Mouse (Mus musculus) bone marrow macrophage, adult 2 months (primary cell): ENCODE results near the gene Aurkb.

Experiments
- CTCF ChIP-seq: IDR thresholded peaks from 2 replicates; pipeline ENCODE4 v1.5.1; 2012; ENCODE audit warnings: low read depth, mild to moderate bottlenecking, low read length, moderate library complexity
- POLR2A ChIP-seq: IDR thresholded peaks from 2 replicates; pipeline ENCODE4 v1.6.1; 2012; ENCODE audit warnings: mild to moderate bottlenecking, low read depth, low read length, borderline replicate concordance

DNA sequence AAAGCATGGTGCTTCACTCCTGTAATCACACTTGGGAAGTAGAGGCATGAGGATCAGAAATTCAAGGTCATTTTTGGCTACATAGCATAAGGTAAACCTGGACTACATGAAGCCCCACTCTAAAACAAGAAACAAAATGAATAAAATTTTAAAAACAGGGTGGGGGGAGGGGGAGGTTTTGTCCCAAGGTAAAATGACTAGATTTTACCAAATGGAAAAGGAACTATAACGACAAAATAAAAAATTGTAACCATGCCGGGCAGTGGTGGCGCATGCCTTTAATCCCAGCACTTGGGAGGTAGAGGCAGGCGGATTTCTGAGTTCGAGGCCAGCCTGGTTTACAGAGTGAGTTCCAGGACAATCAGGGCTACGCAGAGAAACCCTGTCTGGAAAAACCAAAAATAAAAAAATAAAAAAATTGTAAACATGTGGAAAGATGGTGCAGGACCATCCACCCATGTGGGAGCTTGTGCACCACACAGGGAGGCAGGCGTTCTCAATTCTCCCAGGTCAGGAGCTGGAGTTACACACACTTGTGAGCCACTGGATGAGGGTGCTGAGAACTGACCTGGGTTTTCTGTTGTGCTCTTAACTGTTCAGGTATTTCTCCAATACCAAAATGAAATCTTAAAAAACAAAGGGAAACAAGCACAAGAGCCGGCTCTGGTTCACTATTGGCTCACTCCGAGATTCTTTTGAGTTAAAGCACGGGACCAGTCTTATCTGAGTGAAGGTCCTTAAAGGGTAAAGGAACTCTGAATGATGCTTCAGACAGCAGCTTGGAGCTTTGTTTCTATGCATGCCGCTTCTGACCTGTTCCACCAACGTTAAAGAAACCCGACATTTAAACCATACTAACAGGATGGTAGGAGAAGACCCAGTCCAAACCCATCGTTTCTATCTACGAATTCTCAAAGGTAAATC, 34.8 kb upstream of the Aurkb start:
- TF ChIP-seq POLR2A (no peak), CTCF (no peak)
